Mouse (Mus musculus) bone marrow macrophage, adult 2 months (primary cell): ENCODE measurements around the gene Sesn2.

Experiments used
- CTCF ChIP-seq: IDR thresholded peaks from 2 replicates; pipeline ENCODE4 v1.5.1; 2012; ENCODE audit warnings: low read depth, mild to moderate bottlenecking, low read length, moderate library complexity
- POLR2A ChIP-seq: IDR thresholded peaks from 2 replicates; pipeline ENCODE4 v1.6.1; 2012; ENCODE audit warnings: mild to moderate bottlenecking, low read depth, low read length, borderline replicate concordance

DNA sequence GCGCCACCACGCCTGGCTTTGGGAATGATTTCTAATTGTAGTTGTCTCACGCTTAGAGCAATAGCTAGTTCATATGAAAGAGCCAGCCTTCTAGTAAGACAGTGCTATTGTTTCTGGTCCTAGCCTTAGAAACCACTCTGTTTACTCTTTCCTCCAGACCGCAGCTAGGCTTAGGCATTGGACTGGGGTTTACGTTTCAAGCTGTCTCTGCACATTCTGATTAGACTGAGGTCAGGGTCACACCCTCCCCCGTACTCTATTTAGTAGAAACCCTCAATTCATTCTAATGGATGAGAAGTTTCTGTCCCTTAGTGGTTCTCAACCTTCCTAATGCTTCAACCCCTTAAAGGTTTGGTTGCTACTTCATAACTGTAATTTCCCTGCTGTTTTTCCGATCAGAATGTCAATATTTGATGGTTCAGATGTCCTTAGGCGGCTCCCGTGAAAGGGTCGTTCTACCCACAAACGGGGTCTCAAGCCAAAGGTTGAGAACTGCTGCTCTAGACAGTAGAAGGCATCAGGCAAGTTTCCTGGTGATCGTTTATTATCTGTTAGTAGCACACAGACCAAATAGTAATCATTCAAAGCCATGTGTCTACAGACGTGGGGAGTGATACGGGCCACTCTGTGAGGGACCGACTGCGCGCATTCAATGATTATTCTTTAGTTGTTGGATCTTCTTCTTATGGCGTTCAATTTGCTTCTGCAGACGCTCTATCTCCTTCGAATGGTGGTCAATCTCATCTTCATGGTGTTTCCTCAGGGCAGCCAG is 19.9 kb upstream of the Sesn2 start:
- TF ChIP-seq CTCF (no peak), POLR2A (no peak)
